Mouse (Mus musculus): ENCODE measurements at regions not wholly inside any gene's neighbourhood (a gene's known extent, or its start where the extent isn't known, plus 50 kb on each side); places are given as distances from the start of the nearest gene placed in this dataset.

DNA sequence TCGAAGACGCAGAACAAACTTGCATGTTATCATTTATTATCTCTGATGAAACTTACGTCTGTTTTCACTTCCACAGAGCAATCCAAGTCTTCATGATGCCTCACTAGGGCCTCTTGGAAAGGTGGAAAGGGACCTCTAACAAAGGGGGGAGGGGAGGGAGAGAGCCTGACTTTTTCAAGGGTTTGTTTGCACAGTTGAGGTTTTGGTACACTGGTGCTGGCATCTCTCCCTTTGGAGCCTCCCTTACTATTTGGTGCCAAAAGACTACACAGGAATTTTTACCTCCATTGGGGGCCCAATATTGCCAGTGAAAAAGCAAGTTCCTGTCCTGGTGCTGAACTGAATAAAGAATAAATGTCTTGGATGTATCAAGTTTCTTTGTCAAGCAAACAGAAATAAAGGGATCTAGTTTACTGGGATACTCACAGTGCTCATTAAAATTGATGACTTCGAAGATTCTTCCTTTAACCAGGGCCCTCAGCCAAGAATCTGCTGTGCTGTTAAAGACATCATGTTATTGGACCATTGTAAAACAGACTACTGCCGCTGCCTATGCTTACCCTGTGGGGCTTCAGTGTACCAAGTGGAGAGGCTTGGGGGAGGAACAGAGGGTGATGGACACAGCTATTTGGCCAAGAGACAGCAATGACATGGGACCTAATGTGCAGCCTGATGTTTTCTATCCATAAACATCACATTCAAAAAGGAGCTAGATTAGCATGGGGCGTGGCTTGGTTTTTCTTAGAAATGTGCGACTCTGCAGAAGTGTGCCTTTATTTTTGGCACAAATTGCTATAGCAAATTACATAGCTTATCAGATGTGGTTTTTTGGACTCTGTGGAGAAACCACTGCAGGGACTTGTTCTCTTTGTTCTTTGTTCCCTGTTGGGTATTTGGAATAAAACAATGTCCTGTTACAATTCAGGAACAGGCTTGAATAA, 160.3 kb upstream of the Cited2 start:
- TF ChIP-seq CTCF (IDR thresholded peaks at IDR 0.05), result no peak
- TF ChIP-seq POLR2A (IDR thresholded peaks at IDR 0.05; ENCODE audit: insufficient read depth, low read depth, low read length), result no peak

Measured in heart, adult 2 months (tissue).